Mouse (Mus musculus): ENCODE measurements around the gene Acoxl.

GRCm38 (mm10) chr2:128094196-128094595 lies 255.5 kb downstream of the Acoxl start:
- TF ChIP-seq POLR2A (IDR thresholded peaks at IDR 0.05; ENCODE audit: control insufficient read depth, extremely low read depth, insufficient read depth, low read length, poor library complexity) (no peak), CTCF (IDR thresholded peaks at IDR 0.05; ENCODE audit: borderline replicate concordance, control insufficient read depth, extremely low read depth, insufficient read depth, low read length, poor library complexity) (no peak)
